Mouse (Mus musculus) bone marrow macrophage, adult 2 months (primary cell): ENCODE data around the gene Slc22a12. TPM values are rescaled to one million over a fixed set of nuclear protein-coding genes. Genes with fewer than 3 reads are reported as not detected.

Experiments used
- H3K27ac ChIP-seq: 2 replicates; pipeline ENCODE4 v1.5.1; 2012; ENCODE audit warnings: low read depth, low read length; ENCODE audit not compliant: insufficient read depth
- H3K4me1 ChIP-seq: 2 replicates; pipeline ENCODE4 v1.6.1; 2012; ENCODE audit warnings: low read length; ENCODE audit not compliant: control insufficient read depth, insufficient read depth
- H3K4me3 ChIP-seq: 2 replicates; pipeline ENCODE4 v1.5.1; 2012; ENCODE audit warnings: mild to moderate bottlenecking, low read length, moderate library complexity; ENCODE audit not compliant: insufficient read depth
- CTCF ChIP-seq: IDR thresholded peaks from 2 replicates; pipeline ENCODE4 v1.5.1; 2012; ENCODE audit warnings: low read depth, mild to moderate bottlenecking, low read length, moderate library complexity
- POLR2A ChIP-seq: IDR thresholded peaks from 2 replicates; pipeline ENCODE4 v1.6.1; 2012; ENCODE audit warnings: mild to moderate bottlenecking, low read depth, low read length, borderline replicate concordance
- polyA plus RNA-seq: library from polyadenylated mRNA; stranded (reverse); fragments of >200 nt; gene quantifications from 2 replicates; pipeline ENCODE4 v1.2.4, GENCODE M21; 2012; ENCODE audit not compliant: missing spikeins, insufficient read depth, insufficient read length

Gene Slc22a12
- polyA plus RNA-seq, 1 experiment = not detected

DNA sequence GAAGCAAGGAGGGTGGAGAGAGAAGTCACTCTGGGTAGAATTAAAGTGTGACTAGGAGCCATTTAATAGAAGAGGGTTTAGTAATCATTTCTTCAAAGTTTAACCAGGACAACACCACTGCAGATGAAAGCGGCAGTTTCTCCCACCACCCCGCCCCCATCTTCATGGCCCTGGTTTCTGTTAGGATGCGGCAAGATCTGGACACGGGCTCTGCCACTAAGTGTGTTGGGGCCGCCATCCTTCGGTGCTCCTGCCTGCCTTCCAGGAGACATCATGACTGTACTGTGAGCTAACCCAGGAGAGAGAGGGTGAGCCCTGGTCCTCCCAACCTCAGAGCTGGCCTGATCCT, 177 bp upstream of the Slc22a12 start:
- H3K4me1 ChIP-seq = peaks cover 25% of the 10 kb centered on the region
- no peak for TF ChIP-seq CTCF
- no peak for TF ChIP-seq POLR2A
- H3K4me3 ChIP-seq = no peak overlapping the region
- no peak overlapping the region for H3K27ac ChIP-seq

DNA sequence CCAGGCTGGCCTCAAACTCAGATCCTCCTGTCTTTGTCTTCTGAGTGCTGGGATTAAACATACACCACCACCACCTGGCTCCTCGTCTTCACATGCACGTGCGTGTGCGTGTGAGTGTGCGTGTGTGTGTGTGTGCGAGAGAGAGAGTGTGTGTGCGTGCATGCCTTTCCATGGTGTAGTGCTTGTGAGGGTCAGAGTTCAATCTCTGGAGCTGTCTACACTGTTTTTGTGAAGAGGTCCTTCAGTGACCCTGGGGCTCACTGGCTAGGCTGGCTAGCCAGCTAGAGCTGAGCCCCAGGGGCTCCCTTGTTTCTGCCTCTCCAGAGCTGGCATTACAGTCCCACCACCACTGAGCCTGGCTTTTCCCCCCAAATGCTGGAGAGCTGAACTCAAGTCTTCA, 1.3 kb downstream of the Slc22a12 start:
- Histone ChIP-seq H3K4me3 (no peak overlapping the region), H3K4me1 (peaks cover 22% of the 10 kb centered on the region), H3K27ac (no peak overlapping the region)
- TF ChIP-seq CTCF (no peak), POLR2A (no peak)

DNA sequence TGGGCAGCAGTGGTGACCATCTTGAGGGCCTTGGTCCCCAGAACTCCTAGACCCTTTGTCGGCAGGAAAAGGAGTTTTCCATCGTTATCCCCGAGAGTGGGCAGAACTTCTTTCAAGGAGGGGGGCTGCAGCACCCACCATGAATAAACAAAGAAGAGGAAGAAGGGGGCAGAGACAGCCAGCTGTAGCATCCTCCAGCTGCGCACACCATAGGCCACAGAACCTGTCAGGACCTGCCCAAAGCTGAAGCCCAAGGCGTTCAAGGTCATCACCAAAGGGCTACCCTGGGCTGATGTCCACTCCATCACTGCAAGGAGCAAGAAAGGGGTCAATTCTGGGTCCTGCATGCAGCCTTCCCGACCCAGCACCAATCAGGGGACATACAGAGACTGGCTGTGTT, 2.6 kb downstream of the Slc22a12 start:
- Histone ChIP-seq H3K27ac (no peak overlapping the region), H3K4me1 (peaks cover 10% of the 10 kb centered on the region), H3K4me3 (no peak overlapping the region)
- TF ChIP-seq POLR2A = no peak
- TF ChIP-seq CTCF = no peak

DNA sequence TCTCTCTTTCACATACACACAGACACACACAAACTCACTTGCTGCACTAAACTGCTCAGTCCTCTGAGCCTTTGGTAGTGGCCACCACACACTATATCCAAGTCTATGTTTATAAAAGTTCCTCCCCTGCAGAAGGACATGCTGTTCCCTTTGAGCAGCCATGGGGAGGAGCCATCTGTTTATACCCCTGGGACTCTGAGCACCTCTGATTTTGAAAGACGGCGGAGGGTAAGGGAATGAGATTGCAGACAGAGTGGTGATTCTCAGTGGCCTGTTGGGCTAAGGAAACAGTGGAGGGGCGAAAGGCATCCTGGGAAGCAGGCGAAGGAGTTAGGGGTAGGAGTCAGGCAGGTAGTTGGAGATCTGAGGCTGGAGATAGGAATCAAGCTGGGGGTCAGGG, 3.2 kb downstream of the Slc22a12 start:
- Histone ChIP-seq H3K4me3 (no peak overlapping the region), H3K27ac (no peak overlapping the region), H3K4me1 (peaks cover 9% of the 10 kb centered on the region)
- TF ChIP-seq POLR2A (no peak), CTCF (no peak)

DNA sequence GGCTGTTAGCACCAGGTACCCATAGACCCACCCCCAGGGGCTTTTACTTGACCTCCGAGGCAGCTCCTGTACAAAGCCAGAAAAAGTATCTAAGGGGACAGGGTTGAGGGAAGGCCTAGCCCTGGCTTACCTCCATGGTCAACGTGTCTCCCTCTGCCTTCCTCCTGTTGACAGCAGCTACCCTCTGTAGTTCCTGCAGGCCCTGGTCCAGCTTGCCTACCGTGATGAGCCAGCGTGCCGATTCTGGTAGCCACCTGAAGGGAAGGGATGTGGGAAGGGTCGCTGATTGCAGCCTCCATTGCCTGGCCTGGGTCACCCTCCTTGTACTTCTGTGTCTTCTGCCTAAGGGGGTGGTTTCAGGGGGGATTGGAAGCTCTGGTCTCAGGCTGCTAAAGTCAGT, 4.3 kb downstream of the Slc22a12 start:
- TF ChIP-seq POLR2A = no peak
- no peak for TF ChIP-seq CTCF
- H3K4me1 ChIP-seq = peaks cover 9% of the 10 kb centered on the region
- H3K4me3 ChIP-seq = no peak overlapping the region
- H3K27ac ChIP-seq = no peak overlapping the region

DNA sequence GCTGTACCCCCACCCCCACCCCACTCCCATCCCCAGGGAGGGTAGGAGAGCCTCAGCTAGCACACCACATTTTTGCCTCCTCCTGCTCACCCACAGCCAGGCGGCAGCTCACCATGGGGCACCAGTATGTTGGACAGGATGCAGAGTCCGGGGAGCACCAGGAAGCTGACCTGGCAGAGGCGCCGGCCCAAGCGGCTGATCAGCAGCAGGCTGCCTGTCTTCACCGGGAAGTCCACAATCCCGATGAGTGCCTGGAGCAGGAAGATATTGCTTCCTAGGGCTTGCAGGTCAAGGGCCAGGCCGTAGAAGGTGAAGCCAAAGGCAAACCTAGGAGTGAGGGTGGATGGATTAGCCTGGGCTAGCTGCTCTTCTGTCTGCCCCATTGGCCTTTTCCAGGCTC, 5.3 kb downstream of the Slc22a12 start:
- peaks cover 7% of the 10 kb centered on the region for H3K4me1 ChIP-seq
- no peak for TF ChIP-seq POLR2A
- no peak for TF ChIP-seq CTCF
- H3K4me3 ChIP-seq = no peak overlapping the region
- H3K27ac ChIP-seq = no peak overlapping the region

DNA sequence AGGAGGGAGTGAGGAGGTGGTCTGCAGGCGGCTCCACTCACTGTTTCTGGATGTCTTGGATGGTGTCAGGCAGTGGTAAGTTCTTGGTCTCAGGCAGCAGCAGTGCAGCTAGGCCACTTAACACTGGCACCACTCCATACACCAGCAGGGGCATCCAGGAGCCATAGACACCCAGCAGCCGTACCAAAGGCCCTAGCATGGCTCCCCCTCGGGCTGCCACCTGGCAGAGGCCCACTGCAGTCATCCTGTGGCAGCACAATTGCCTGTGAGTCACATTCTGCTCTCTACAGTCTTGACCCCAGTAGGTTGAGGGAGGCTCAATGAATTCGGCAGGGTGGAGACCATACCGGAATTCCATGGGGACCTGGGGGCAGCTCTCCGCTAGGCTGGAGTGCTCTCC, 6.1 kb downstream of the Slc22a12 start:
- TF ChIP-seq POLR2A = no peak
- TF ChIP-seq CTCF = no peak

DNA sequence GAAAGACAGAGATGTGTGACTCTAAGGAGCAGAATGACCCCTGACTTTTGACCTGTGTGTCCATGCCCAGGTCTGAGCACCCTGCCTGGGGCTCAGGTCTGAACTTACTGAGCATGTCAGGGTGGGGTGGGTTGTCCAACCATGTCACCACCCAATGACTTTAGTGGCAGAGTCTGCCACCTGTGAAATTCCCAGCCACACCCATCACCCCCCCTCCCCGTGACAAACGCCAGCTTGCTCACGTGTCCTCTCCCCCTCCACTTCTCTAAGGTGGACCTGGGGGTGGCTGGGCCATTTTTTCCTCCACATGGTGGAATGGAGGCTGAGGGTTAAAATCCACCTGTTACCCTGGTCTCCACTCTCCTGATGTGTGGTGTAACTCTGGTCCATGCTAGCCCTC, 6.6 kb downstream of the Slc22a12 start:
- Histone ChIP-seq H3K4me1 (peaks cover 7% of the 10 kb centered on the region), H3K4me3 (no peak overlapping the region), H3K27ac (no peak overlapping the region)
- no peak for TF ChIP-seq CTCF
- TF ChIP-seq POLR2A = no peak

More for the DNA sequence above, 6.1 kb downstream of the Slc22a12 start:
- Histone ChIP-seq H3K27ac (no peak overlapping the region), H3K4me3 (no peak overlapping the region), H3K4me1 (peaks cover 7% of the 10 kb centered on the region)

DNA sequence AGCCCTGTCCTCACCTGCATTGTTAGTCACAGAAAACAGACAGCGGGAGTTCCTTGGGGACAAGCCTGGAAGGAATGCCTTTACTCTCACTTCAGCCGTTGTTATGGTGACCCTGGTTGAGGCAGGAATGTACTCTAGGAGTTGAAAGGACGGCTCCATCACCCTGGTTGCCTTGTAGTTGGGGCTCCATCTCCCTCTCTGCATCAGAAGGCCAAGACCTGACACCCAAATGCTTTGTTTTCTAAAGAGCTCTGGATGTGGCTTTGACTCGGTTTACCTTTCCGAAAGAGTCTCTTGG, 8.8 kb downstream of the Slc22a12 start:
- Histone ChIP-seq H3K4me3 (no peak overlapping the region), H3K27ac (no peak overlapping the region), H3K4me1 (no peaks in the 10 kb centered on the region)
- TF ChIP-seq POLR2A = no peak
- TF ChIP-seq CTCF = no peak

DNA sequence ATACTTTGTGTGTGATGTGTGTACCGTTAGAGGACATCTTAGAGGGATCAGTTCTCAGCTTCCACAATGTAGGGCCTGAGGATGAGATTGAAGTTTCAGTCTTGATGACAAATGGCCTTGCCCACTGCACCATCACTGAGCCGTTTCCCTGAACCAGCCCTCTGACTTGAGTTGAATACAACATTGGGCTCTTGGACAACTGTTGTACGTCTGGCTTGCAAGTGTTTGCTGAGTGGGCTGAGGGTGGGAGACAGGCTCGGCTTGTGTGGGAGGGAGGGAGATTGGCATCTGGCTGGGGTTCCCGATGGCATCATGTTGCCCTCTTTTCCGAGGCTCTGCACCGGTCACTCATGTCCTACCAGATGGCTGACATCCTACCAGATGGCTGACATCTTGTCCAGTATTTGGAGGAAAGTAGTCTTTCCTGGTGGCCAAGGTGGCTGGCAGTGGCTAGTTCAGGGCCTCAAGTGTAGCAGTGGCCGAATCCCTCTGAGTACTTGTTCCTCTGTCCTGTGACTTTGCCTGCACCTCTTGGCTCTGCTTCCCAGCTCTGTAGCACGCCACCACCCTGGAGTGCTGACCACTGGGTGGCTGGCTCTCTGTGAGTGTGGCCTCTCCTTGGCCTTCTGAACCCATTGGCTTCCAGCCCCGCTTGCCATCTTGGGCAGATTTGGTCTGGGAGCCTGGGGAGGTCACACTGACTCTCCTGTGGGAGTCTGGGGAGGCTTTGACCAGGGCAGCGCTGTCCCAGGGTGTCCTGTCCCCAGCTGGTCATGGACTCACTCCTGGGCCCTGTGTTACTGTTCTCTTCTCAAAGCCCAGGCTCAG, 9.3 kb downstream of the Slc22a12 start:
- no peak for TF ChIP-seq POLR2A
- Histone ChIP-seq H3K27ac (no peak overlapping the region), H3K4me1 (no peaks in the 10 kb centered on the region)

DNA sequence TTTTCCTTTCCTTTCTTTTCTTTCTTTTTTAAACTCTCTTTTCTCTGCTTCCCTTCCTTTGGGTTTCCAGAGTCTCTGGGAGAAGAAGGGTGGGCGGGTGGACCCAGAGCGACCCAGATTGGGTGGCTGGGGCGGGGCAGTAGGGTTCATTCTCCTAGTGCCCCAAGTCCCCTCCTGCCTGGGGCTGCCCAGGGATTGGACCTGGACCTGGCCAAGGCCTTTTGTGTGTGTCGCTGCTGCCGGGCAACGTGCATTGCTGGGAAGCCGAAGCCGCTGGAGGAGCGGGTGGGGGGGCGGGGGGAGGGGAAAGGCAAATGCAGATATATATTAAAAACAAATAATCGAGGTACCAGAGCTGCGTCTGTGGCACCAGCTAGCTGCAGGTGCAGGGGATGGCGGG, 10.2 kb downstream of the Slc22a12 start:
- no peaks in the 10 kb centered on the region for H3K4me1 ChIP-seq
- H3K4me3 ChIP-seq = no peak overlapping the region
- H3K27ac ChIP-seq = no peak overlapping the region
- no peak for TF ChIP-seq CTCF
- TF ChIP-seq POLR2A = no peak

More for the DNA sequence above, 9.3 kb downstream of the Slc22a12 start:
- H3K4me3 ChIP-seq = no peak overlapping the region
